Mouse (Mus musculus): Measurements from ENCODE around the gene Hdgf.

DNA sequence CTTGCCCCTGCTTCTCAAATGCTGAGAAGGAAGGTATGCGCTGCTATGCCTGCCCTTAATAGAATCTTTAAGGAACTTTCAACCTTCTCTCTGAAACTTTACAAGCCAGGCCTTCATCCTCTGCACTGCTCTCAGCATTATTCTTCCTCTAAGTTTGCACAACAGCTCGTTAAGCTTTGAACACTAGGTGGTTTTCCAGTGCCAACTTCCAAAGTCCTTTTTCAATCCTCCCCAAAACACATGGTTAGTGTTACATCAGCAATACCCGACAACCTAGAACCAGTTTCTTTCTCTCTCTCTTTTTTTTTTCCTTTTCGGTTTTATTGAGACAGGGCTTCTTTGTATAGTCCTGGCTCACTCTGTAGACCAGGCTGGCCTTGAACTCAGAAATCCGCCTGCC is 27.9 kb downstream of the Hdgf start:
- TF ChIP-seq CTCF (IDR thresholded peaks at IDR 0.05; ENCODE audit: low read depth) (no peak), EP300 (optimal IDR thresholded peaks at IDR 0.05) (no peak)

Data from stomach, postnatal 0 days (tissue).